Mouse (Mus musculus) spleen, adult 2 months (tissue): Measurements from ENCODE around the gene Dpp6. TPM values are rescaled to one million over a fixed set of nuclear protein-coding genes. Genes with fewer than 3 reads are reported as not detected.

Experiments
- DNase-seq, 2 experiments: peaks; one replicate each; pipeline versions ENCODE4 v3.0.0 to v3.0.0-alpha.2; 2012 to 2021; ENCODE audit warnings: low spot score in 2 of 2, low read depth in 1 of 2
- H3K27ac ChIP-seq: fragments of 200-500 bp; 2 replicates; pipeline ENCODE4 v1.5.1; 2012; ENCODE audit warnings: low read length, inconsistent platforms; ENCODE audit not compliant: insufficient read depth
- H3K27me3 ChIP-seq: fragments of 200-500 bp; 2 replicates; pipeline ENCODE4 v1.6.1; 2012; ENCODE audit warnings: mild to moderate bottlenecking, moderate library complexity, low read length, inconsistent platforms; ENCODE audit not compliant: control insufficient read depth, insufficient read depth
- H3K36me3 ChIP-seq: fragments of 200-500 bp; 2 replicates; pipeline ENCODE4 v1.6.1; 2012; ENCODE audit warnings: mild to moderate bottlenecking, low read length, inconsistent platforms; ENCODE audit not compliant: control insufficient read depth, insufficient read depth
- H3K4me1 ChIP-seq: fragments of 200-500 bp; 2 replicates; pipeline ENCODE4 v1.6.1; 2011; ENCODE audit warnings: inconsistent platforms; ENCODE audit not compliant: control insufficient read depth, insufficient read depth, insufficient read length
- H3K4me3 ChIP-seq: fragments of 200-500 bp; 2 replicates; pipeline ENCODE4 v1.5.1; 2011; ENCODE audit warnings: mild to moderate bottlenecking, inconsistent platforms; ENCODE audit not compliant: insufficient read depth, insufficient read length; ENCODE audit errors: extremely low read depth
- CTCF ChIP-seq: fragments of 200-500 bp; IDR thresholded peaks from 2 replicates; pipeline ENCODE4 v1.5.1; 2011; ENCODE audit warnings: mild to moderate bottlenecking, inconsistent platforms; ENCODE audit not compliant: insufficient read depth, insufficient read length, insufficient replicate concordance; ENCODE audit errors: extremely low read depth
- POLR2A ChIP-seq: fragments of 200-500 bp; IDR thresholded peaks from 2 replicates; pipeline ENCODE4 v1.6.1; 2011; ENCODE audit warnings: low read depth, low read length, inconsistent platforms
- WGBS: fragments of 180-500 bp; shearing (Covaris S2); methylation state at CpG from one replicate; pipeline ENCODE4 v1.1.7; 2018; 5-methylcytosine and 5-hydroxymethylcytosine counted together
- polyA plus RNA-seq: library from polyadenylated mRNA; depleted of rRNA; stranded (reverse); fragments of >200 nt; gene quantifications from 2 replicates; pipeline ENCODE4 v1.2.3, GENCODE M21; 2012

Gene Dpp6
- polyA plus RNA-seq, 1 experiment, result 0.11 TPM

DNA sequence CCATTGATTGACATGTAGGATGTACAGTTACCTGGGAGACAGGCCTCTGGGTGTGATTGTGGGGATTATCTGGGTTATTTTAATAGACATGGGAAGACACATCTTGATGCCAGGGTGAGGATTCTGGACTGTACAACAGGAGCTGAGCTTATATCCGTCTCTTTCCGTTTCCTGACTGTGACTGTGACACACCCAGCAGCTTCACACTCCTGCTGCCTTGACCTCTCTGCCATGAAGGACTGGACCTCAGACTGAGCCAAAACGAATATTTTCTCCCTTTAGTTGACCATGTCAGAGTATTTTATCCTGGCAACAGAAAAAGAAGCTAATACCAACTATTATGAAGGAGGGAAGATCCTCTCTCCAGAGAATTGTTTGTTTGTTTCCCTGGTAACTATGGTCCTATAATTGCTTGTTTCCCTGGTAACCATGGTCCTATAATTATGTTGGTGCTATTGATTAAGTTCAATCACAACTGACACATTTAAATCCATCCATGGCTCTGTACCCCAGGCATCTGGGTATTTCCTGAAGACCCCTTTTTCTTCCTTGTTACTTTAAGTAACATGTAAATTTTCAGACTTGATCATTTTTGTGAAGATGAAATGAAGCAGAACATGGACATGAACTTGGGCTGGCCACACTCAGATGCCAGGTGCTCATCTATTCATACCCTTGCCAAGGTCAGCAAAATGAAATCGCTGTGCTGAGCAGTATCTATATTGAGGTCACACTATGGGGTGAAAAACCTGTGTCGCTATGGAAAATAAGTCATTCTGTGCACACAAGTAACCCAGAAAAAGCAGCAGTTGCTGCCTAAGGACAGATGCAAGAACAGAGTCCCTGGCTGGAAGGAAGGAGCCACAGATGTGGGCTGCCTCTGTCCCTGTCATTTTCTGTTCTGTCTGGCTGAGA, 531.4 kb downstream of the Dpp6 start:
- Histone ChIP-seq H3K4me1 (no peaks in the 10 kb centered on the region), H3K27ac (no peak overlapping the region), H3K4me3 (no peak overlapping the region), H3K36me3 (no peaks in the 10 kb centered on the region), H3K27me3 (no peaks in the 10 kb centered on the region)
- no peak for DNase-seq
- TF ChIP-seq POLR2A, result no peak
- no peak for TF ChIP-seq CTCF
- 72% methylated on average over 5 of the region's 5 CpGs for WGBS

DNA sequence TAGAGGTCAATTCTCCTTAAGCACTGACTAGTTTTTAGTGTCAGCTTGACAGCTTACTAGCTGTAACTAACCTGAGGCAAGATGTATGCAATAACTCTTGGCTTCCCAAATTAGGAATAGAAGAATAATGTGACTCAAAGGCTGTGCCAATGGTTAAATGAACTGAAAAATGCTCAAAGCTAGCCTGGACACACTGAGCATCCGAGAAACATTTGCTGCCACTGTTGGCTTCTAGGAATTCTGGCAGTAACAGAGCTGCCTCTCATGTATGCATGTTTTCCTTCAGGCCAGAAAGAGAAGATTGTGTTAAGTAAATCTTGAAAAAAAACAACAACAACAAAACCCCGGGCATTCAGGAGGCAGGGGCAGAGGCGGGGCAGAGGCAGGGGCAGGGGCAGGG, 540.6 kb downstream of the Dpp6 start:
- TF ChIP-seq CTCF (no peak), POLR2A (no peak)
- no peak for DNase-seq
- WGBS, result 77% methylated on average over 3 of the region's 3 CpGs
- Histone ChIP-seq H3K36me3 (no peaks in the 10 kb centered on the region), H3K27me3 (no peaks in the 10 kb centered on the region), H3K4me3 (no peak overlapping the region), H3K4me1 (no peaks in the 10 kb centered on the region), H3K27ac (no peak overlapping the region)

DNA sequence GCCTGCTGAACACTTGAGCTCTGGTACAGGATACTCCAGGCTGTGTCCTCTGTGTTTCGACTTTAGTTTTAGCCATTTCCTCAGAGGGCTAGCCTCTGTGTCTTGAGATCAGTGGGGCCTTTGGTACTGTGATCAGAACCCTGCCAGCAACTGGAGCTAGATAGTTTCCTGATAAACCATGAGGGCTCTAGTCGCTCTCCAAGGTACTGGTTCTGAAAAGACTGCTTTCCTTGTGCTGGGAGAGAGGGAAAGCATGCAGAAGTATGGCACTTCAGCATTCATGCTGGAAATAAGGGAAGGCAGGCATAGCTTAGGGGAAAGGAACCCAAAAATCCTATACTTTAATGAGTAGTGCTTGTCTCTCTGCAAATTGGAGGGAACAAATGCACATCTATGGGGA, 548.9 kb downstream of the Dpp6 start:
- TF ChIP-seq POLR2A, result no peak
- TF ChIP-seq CTCF, result no peak

GRCm38 (mm10) chr5:27370814-27371213, 553.8 kb downstream of the Dpp6 start:
- 55% methylated on average over 3 of the region's 3 CpGs for WGBS
- Histone ChIP-seq H3K4me3 (no peak overlapping the region), H3K27ac (no peak overlapping the region), H3K27me3 (no peaks in the 10 kb centered on the region), H3K4me1 (no peaks in the 10 kb centered on the region), H3K36me3 (no peaks in the 10 kb centered on the region)
- TF ChIP-seq POLR2A (no peak), CTCF (no peak)
- no peak for DNase-seq

More for the DNA sequence above, 548.9 kb downstream of the Dpp6 start:
- DNase-seq, result no peak
- no peak overlapping the region for H3K4me3 ChIP-seq
- WGBS, result 62% methylated on average over 2 of the region's 2 CpGs
- H3K27me3 ChIP-seq, result no peaks in the 10 kb centered on the region
- H3K4me1 ChIP-seq, result no peaks in the 10 kb centered on the region
- H3K27ac ChIP-seq, result no peak overlapping the region
- no peaks in the 10 kb centered on the region for H3K36me3 ChIP-seq

DNA sequence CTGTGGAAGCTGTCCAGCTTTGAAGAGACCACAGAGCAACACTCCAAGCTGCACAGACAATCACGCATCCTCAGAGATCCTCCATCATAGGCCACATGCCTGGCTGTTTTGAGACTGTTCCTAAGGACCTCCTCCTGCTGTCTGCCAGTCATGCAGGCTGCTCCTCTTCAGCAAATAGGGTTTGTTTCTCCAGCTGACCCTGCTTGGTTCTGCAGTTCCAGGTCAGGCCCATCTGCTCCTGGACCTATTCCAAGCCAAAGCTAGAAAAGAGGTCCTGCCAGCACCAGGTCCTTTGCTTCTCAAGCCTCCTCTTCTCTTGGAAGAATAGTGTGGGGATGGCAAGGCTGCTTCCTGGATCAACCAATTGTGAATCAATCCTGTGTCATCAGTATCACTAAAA, 556.9 kb downstream of the Dpp6 start:
- H3K4me1 ChIP-seq, result no peaks in the 10 kb centered on the region
- no peak overlapping the region for H3K4me3 ChIP-seq
- TF ChIP-seq CTCF (no peak), POLR2A (no peak)
- no peaks in the 10 kb centered on the region for H3K36me3 ChIP-seq
- H3K27me3 ChIP-seq, result no peaks in the 10 kb centered on the region
- no peak for DNase-seq
- no peak overlapping the region for H3K27ac ChIP-seq
- WGBS, result 65% methylated on average over 1 of the region's 1 CpGs

- Histone ChIP-seq H3K4me3 (no peak overlapping the region), H3K4me1 (no peaks in the 10 kb centered on the region), H3K27ac (no peak overlapping the region), H3K36me3 (no peaks in the 10 kb centered on the region), H3K27me3 (no peaks in the 10 kb centered on the region)
- TF ChIP-seq CTCF (no peak), POLR2A (no peak)
- WGBS, result 80% methylated on average over 3 of the region's 3 CpGs
- no peak for DNase-seq
Measured at GRCm38 (mm10) chr5:27375841-27376240, 558.8 kb downstream of the Dpp6 start.
